Mouse (Mus musculus) E14TG2a.4 (cell line): ENCODE measurements around the gene Glycam1.

Experiments
- CTCF ChIP-seq: conservative IDR thresholded peaks from 2 replicates; pipeline ENCODE4 v1.5.1; 2014; ENCODE audit warnings: low read length
- NANOG ChIP-seq: IDR thresholded peaks from 2 replicates; pipeline ENCODE4 v1.6.1; 2014; ENCODE audit warnings: borderline replicate concordance, low read length, mixed read lengths

- no peak for TF ChIP-seq CTCF
- no peak for TF ChIP-seq NANOG
Measured at GRCm38 (mm10) chr15:103549475-103549874, 15.4 kb downstream of the Glycam1 start.
